Mouse (Mus musculus) spleen, postnatal 14 days (tissue): ENCODE data around the gene Lmo1.

Experiments
- DNase-seq, 2 experiments: peaks; one replicate each; pipeline ENCODE4 v3.0.0; 2021 to 2022; ENCODE audit warnings: low spot score in 2 of 2

The Lmo1 gene

GRCm38 (mm10) chr7:109174949-109175669, at the start of gene Lmo1:
Gene Lmo1 (minus strand): TSS chr7:109175207.
- no peak for DNase-seq

- DNase-seq, result no peak
Observed at GRCm38 (mm10) chr7:109221716-109222110, 46.7 kb upstream of the Lmo1 start.

DNA sequence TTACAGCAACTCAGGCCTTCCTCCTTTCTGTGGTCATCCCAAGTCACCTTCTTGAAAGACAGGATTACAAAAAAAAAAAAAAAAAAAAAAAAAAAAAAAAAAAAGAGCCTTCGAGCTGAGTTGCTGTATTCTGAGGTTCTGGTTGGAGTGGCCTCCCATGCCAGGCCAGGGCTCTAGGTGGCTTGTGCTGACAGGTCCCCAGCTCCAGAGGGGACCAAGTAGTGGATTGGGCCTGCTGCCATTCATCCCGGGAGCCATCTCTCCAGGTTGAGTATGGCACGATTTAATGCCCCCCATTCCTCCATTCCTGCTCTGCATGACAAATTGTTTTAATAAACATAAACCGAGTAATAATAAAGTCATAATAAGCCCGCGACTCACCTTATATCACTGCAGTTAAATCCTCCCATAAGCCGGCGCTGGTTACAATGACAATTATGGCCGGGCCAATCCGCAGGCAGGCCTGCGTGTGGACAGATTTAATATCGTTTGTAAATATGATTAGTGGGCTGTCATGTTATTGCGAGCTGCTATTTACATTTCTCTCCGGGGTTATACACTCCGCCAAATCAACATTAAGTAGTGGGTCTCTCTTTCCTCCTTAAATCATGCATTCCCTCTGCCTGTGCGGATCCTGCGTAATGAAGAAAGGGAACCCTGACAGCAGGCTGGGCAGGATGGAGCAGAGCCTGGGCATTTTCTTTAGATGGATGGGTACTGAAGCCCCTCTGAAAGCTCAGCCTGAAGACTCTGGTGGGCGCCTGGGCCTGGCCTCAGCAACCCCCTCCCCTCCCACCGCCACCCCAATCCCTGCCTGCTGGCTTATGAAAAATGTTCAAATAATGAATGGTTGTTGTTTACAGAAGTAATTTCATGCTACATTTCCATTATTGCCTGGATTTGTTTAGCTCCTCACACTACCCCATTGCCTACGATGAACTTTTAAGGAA, 46.0 kb upstream of the Lmo1 start:
- no peak for DNase-seq

DNA sequence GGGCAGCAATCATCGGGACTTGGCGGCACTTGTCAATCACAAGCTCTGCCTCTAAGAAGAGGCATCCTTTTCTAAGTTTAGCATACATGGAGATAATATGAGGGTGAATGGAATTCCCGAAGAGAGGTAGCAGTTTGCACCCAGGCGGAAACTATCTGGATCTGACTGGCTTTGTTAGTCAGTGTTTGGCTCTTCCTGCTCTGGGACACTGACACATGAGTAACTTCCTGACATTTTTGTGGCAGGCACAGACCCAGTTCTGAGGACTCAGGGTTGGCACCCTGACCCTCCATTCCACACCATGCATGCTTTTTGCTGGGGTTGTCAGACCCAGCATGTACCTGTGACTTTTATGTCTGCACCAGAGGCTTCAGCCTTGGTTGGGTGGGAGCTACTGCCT, 45.0 kb upstream of the Lmo1 start:
- no peak for DNase-seq

- DNase-seq, result no peak
Observed at GRCm38 (mm10) chr7:109218977-109219271, 43.9 kb upstream of the Lmo1 start.

GRCm38 (mm10) chr7:109218130-109218976, 43.3 kb upstream of the Lmo1 start:
- peak; percentile 15 to 48 for DNase-seq

DNA sequence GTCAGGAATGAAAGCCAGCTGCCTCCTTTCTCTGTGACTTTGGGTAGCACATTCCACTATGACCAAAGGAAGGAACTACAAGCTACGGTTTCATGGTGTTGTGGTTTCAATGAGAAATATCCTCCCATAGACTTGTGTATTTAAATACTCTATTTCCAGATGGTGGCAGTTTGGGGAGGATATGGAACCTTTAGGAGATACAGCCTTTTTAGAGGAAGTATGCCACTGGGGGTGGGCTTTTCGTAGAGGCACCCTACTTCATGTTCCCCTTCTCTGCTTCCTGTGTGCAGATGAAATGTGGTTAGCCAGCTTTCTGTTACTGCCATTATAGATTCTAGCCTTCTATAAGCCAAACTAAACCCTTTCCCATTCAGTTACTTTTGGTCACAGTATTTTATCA, 34.8 kb upstream of the Lmo1 start:
- DNase-seq, result no peak

- DNase-seq, result no peak
Observed at GRCm38 (mm10) chr7:109207811-109208210, 32.8 kb upstream of the Lmo1 start.

GRCm38 (mm10) chr7:109206358-109206757, 31.4 kb upstream of the Lmo1 start:
- no peak for DNase-seq

GRCm38 (mm10) chr7:109203140-109203539, 28.1 kb upstream of the Lmo1 start:
- no peak for DNase-seq

DNA sequence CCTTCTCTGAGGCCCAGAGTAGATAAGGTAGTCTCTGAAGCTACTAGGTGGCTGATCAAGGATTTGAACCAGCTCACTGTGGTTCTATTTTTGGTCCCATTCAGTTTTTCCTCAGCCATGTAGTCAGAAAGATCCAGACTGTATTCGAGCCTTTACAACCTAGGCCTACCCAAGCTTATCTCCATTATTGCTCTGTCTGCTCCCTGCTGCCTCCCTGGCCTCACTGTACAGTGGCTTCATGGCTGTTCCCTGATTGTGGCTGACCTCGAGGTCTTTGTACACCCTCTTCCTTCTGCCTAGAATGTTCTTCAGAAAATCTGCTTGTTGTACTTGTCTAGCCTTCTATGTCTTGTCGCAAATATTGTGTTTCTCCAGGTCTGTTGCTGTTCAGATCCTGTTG, 25.6 kb upstream of the Lmo1 start:
- DNase-seq, result no peak

DNA sequence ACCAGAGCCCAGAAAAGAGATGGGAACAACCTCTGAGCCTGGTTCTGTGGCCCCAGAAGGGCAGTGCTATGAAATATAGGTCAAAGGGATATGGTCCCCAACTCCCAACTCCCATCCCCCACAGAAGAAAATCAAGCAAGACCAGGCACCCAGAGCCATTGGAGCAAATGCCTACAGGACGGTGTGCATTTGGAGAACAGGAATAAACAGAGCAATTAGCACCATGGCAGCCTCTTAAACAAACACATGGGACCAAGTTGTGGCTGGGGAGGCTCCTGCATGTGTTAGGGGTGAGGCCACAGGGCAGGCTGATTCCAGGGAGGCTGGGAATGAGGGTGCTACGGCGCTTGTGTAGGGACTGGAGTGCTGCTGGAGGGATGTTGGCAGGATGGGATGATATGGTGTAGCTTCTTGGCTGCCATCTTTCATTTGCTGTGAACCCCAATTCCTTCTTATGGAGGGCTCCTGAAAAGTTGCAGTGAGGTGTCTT, 22.2 kb upstream of the Lmo1 start:
- no peak for DNase-seq

- no peak for DNase-seq
Observed at GRCm38 (mm10) chr7:109196399-109197082, 21.5 kb upstream of the Lmo1 start.

- DNase-seq, result no peak
Observed at GRCm38 (mm10) chr7:109195982-109196381, 21.0 kb upstream of the Lmo1 start.

GRCm38 (mm10) chr7:109194850-109195249, 19.8 kb upstream of the Lmo1 start:
- DNase-seq, result no peak

DNA sequence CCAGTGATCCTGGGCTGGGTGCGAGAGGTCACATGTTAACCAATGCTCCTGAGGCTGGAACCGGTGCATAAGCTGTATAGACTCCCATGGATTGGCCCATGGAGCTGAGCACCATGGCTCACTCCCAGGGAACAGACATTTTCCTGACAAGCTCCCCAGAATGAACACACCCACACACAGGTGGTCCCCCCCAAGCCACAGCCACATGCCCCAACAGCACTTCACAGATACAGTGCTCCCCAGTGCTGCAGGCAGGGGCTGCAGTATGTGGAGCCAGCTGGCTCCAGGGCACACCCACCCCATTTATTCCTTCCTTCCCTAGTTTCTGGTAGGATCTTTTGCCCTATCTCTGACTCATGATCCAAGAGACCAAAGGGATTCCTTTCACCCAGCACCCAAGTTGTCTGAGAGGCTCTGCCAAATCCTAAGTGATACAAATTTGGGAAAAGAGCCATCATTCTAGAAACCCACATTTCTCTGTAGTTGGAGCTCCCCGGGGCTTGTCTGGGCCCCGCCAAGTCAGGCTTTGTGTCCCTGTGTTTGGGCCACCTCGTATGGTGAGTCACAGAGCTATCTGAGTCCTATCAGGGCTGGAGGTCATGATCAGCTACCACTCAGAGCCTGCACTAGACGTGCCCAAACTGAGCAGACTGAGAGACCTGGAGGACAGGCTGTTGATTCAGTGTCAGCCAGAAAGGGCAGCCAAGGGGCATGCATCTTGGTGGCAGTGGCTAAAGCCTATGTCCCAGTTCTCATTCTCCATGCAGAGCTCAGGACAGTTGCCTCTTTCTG, 12.4 kb upstream of the Lmo1 start:
- no peak for DNase-seq

DNA sequence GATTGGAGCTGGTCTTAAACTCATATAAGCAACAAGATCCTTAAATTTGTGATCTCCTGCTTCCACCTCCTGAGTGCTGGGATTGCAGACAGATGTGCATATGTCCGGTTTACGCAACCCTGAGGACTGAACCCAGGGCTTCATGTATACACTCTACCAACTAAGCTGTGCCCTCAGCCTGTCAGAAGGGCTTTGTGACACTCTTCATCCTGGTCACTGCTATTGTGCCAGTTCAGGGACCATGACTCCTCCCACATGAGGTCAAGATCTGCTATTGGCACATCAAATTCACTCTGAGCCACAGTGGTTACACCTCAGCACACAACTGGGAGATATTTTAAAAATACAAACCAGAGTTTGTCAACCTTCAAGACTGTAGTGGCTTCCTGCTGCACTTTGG, 11.0 kb upstream of the Lmo1 start:
- no peak for DNase-seq

DNA sequence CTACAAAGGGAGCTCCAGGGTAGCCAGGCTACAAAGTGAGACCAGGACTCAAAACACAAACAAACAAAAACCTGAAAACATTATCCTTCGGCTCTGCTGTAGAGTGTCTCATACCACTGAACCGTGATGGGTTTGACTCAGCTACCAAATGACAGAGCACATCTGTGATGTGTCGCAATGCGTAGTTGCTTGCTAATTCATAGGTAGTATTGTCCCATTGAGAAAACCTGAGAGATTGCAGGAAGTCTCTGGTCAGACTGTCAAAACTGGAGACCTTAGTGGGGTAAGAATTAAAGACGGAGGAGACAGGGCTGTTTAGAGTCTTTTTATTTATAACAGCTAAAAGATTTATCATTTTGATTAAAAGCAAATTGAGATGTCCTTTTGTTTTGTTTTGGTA, 10.6 kb upstream of the Lmo1 start:
- DNase-seq, result no peak

DNA sequence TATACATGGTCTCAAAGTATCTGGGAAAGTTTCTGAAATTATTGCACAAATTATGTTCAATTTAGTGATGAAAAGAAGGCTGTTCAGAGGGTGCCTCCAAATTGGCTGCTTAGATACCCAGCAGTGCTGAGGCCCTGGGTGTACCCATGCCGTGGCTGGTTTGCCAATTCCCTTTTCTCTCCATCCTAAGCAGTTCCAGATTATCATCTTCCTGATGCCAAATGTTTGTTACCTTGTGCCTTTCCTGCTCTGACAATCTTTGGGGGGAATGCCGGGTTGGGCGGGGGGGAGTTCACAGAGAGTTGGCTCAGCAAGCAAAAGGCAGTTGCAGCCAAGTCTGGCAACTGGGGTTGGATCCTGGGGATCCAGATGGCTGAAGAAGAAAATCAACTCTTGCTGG, 1.7 kb upstream of the Lmo1 start:
- no peak for DNase-seq
